ENCODE assay signal across 15 mouse cellular contexts in genomic region chr4:117311891-117312290, GRCm38 (mm10). TPM values are rescaled to one million over a fixed set of nuclear protein-coding genes. Genes with fewer than 3 reads are reported as not detected.
DNase-seq lines count a peak whose midpoint lies in the region; ATAC-seq lines count a peak whose summit lies in the region.
"Had no signal": no experiment of that assay in that cellular context is flagged by ENCODE, and none has a peak within 500 bp of the region (broad histone marks: within the 10 kb centered on the region; RNA-seq: fewer than 3 reads in every experiment).

No protein-coding gene starts in this region.

- H3K4me3 ChIP-seq in heart, embryonic 12.5 days, result no peak overlapping the region
- no peak overlapping the region for H3K4me3 ChIP-seq in midbrain, embryonic 11.5 days (ENCODE audit: low read depth, low read length)
- no peak overlapping the region for H3K4me3 ChIP-seq in midbrain, embryonic 13.5 days (replicated peaks)
- H3K4me3 ChIP-seq in limb, embryonic 11.5 days (ENCODE audit: low read depth, low read length), result no peak overlapping the region
- no peak overlapping the region for H3K4me3 ChIP-seq in stomach, embryonic 15.5 days (replicated peaks)

- H3K27ac ChIP-seq in heart, embryonic 12.5 days (ENCODE audit: poor library complexity, severe bottlenecking), result no peak overlapping the region
- H3K27ac ChIP-seq in midbrain, embryonic 11.5 days (ENCODE audit: low read depth, low read length), result no peak overlapping the region
- no peak overlapping the region for H3K27ac ChIP-seq in midbrain, embryonic 13.5 days
- no peak overlapping the region for H3K27ac ChIP-seq in limb, embryonic 11.5 days (replicated peaks; ENCODE audit: low read depth, low read length)
- no peak overlapping the region for H3K27ac ChIP-seq in stomach, embryonic 15.5 days

- H3K9ac ChIP-seq in heart, embryonic 12.5 days, result no peak overlapping the region
- no peak overlapping the region for H3K9ac ChIP-seq in midbrain, embryonic 11.5 days (ENCODE audit: low read length)
- no peak overlapping the region for H3K9ac ChIP-seq in midbrain, embryonic 13.5 days (replicated peaks)
- H3K9ac ChIP-seq in limb, embryonic 11.5 days (ENCODE audit: low read length), result no peak overlapping the region
- no peak overlapping the region for H3K9ac ChIP-seq in stomach, embryonic 15.5 days

- peaks cover 7% of the 10 kb centered on the region; the same call in 1 of the 2 replicates for H3K9me3 ChIP-seq in heart, embryonic 12.5 days (replicated peaks)
- no peaks in the 10 kb centered on the region for H3K9me3 ChIP-seq in midbrain, embryonic 11.5 days (ENCODE audit: control insufficient read depth, low read length)
- no peaks in the 10 kb centered on the region for H3K9me3 ChIP-seq in midbrain, embryonic 13.5 days
- no peaks in the 10 kb centered on the region for H3K9me3 ChIP-seq in limb, embryonic 11.5 days (ENCODE audit: control insufficient read depth, low read length)
- no peaks in the 10 kb centered on the region for H3K9me3 ChIP-seq in stomach, embryonic 15.5 days
- H3K9me3 ChIP-seq: embryonic facial prominence, embryonic 10.5 days had no signal

- peaks cover 71% of the 10 kb centered on the region for H3K27me3 ChIP-seq in heart, embryonic 12.5 days (replicated peaks)
- H3K27me3 ChIP-seq in midbrain, embryonic 11.5 days (ENCODE audit: control insufficient read depth, insufficient read depth, low read length), result peaks cover 22% of the 10 kb centered on the region
- peaks cover 71% of the 10 kb centered on the region for H3K27me3 ChIP-seq in midbrain, embryonic 13.5 days
- peaks cover 11% of the 10 kb centered on the region for H3K27me3 ChIP-seq in limb, embryonic 11.5 days (ENCODE audit: control insufficient read depth, insufficient read depth, low read length)
- peaks cover 24% of the 10 kb centered on the region for H3K27me3 ChIP-seq in stomach, embryonic 15.5 days (replicated peaks)

- WGBS in heart, embryonic 12.5 days, result 53% methylated on average over 5 of the region's 5 CpGs
- 60% methylated on average over 5 of the region's 5 CpGs for WGBS in midbrain, embryonic 11.5 days
- 52% methylated on average over 5 of the region's 5 CpGs for whole genome bisulfite sequencing in midbrain, embryonic 13.5 days
- WGBS in limb, embryonic 11.5 days, result 17% methylated on average over 5 of the region's 5 CpGs
- 55% methylated on average over 5 of the region's 5 CpGs for WGBS in stomach, embryonic 15.5 days

- H3K36me3 ChIP-seq in heart, embryonic 12.5 days, result no peaks in the 10 kb centered on the region
- H3K36me3 ChIP-seq in midbrain, embryonic 11.5 days (ENCODE audit: control insufficient read depth, insufficient read depth, low read length), result no peaks in the 10 kb centered on the region
- no peaks in the 10 kb centered on the region for H3K36me3 ChIP-seq in midbrain, embryonic 13.5 days
- no peaks in the 10 kb centered on the region for H3K36me3 ChIP-seq in limb, embryonic 11.5 days (ENCODE audit: control insufficient read depth, insufficient read depth, low read length)
- no peaks in the 10 kb centered on the region for H3K36me3 ChIP-seq in stomach, embryonic 15.5 days
- H3K36me3 ChIP-seq: embryonic facial prominence, embryonic 10.5 days had no signal

- H3K4me2 ChIP-seq in heart, embryonic 12.5 days, result peak overlapping the region; percentile 67; the same call in 1 of the 2 replicates
- H3K4me2 ChIP-seq in midbrain, embryonic 11.5 days, result no peak overlapping the region
- no peak overlapping the region for H3K4me2 ChIP-seq in midbrain, embryonic 13.5 days (replicated peaks)
- peak overlapping the region; percentile 26; the same call in 1 of the 2 replicates for H3K4me2 ChIP-seq in limb, embryonic 11.5 days (ENCODE audit: low read depth, severe bottlenecking)
- 0 out of 2 replicates have a peak overlapping the region, but pooled peaks have one; percentile 34 for H3K4me2 ChIP-seq in stomach, embryonic 15.5 days

- peaks cover 17% of the 10 kb centered on the region for H3K4me1 ChIP-seq in heart, embryonic 12.5 days (replicated peaks)
- H3K4me1 ChIP-seq in midbrain, embryonic 11.5 days (ENCODE audit: control insufficient read depth, insufficient read depth, low read length), result peaks cover 10% of the 10 kb centered on the region
- peaks cover 39% of the 10 kb centered on the region for H3K4me1 ChIP-seq in midbrain, embryonic 13.5 days (replicated peaks)
- H3K4me1 ChIP-seq in limb, embryonic 11.5 days (ENCODE audit: control insufficient read depth, insufficient read depth, low read length), result peaks cover 47% of the 10 kb centered on the region
- H3K4me1 ChIP-seq in stomach, embryonic 15.5 days, result peaks cover 12% of the 10 kb centered on the region

- no peak for DNase-seq in heart, adult 18-20 months
- DNase-seq in midbrain, embryonic 11.5 days (ENCODE audit: low spot score, missing footprints), result no peak
- DNase-seq in limb, embryonic 11.5 days (ENCODE audit: low spot score), result no peak
- DNase-seq in frontal cortex, postnatal 10 days (ENCODE audit: low spot score in 2 of 2), result no peak
- DNase-seq in right cerebral cortex, postnatal 36 days (ENCODE audit: low spot score in 2 of 2), result no peak
- DNase-seq: cerebellum, adult 18-20 months; gastrocnemius, postnatal 10 days; kidney, adult 18-20 months; lung, adult 18-20 months; spleen, adult 18-20 months had no signal

- ATAC-seq in heart, embryonic 12.5 days (ENCODE audit: insufficient number of reproducible peaks, low FRiP score), result 0 out of 2 replicates have a peak, but pooled peaks have one; percentile 7
- 0 out of 2 replicates have a peak, but pooled peaks have one; percentile 12 for ATAC-seq in midbrain, embryonic 11.5 days (ENCODE audit: low FRiP score)
- no peak for ATAC-seq in midbrain, embryonic 13.5 days
- ATAC-seq in limb, embryonic 11.5 days (ENCODE audit: insufficient number of reproducible peaks, low FRiP score, low TSS enrichment, low read depth), result no peak
- ATAC-seq in stomach, embryonic 15.5 days (ENCODE audit: insufficient read depth, low FRiP score, low read depth), result no peak
- ATAC-seq: forebrain, embryonic 14.5 days had no signal

RNA-seq across cellular contexts. Expression of gene Armh1, which starts 60.0 kb away (rescaled TPM):
- 0.37 and 0.70 TPM in 2 replicates for polyA plus RNA-seq in heart, embryonic 12.5 days (2016; fragmentation: Nextera tagmentation; extraction: Ambion mirVana)
- total RNA-seq in heart, adult 18-20 months (2021), result under 1 TPM in 1 of 2 experiments, not detected in 1; 0.15 TPM
- 0.34 and 0.40 TPM in 2 replicates for polyA plus RNA-seq in midbrain, embryonic 11.5 days (2014; fragmentation: Nextera tagmentation; extraction: Ambion mirVana)
- polyA plus RNA-seq in midbrain, embryonic 13.5 days (2015; fragmentation: Nextera tagmentation; extraction: Ambion mirVana), result 0.31 and 0.83 TPM in 2 replicates
- polyA plus RNA-seq in limb, embryonic 11.5 days (2014; fragmentation: Nextera tagmentation; extraction: Ambion mirVana), result 0.12 TPM in 1 of 2 replicates, not detected in the other
- polyA plus RNA-seq in stomach, embryonic 15.5 days (2015; fragmentation: Nextera tagmentation; extraction: Ambion mirVana), result 0.32 and 0.46 TPM in 2 replicates

Comparison
In these comparisons a context has a peak if more than half of its experiments do, and no peak if none do; other contexts are left out.
1. ATAC-seq: peak in heart, embryonic 12.5 days (single experiment) and midbrain, embryonic 11.5 days (single experiment); none in midbrain, embryonic 13.5 days (single experiment), limb, embryonic 11.5 days (single experiment) and stomach, embryonic 15.5 days (single experiment).
2. H3K4me2 ChIP-seq: peak in heart, embryonic 12.5 days (single experiment), limb, embryonic 11.5 days (single experiment) and stomach, embryonic 15.5 days (single experiment); none in midbrain, embryonic 11.5 days (single experiment) and midbrain, embryonic 13.5 days (single experiment).